Mouse (Mus musculus) heart, embryonic 10.5 days (tissue): Measurements from ENCODE around the gene Ncbp3. TPM values are rescaled to one million over a fixed set of nuclear protein-coding genes. Genes with fewer than 3 reads are reported as not detected.

Experiments used
- DNase-seq: peaks from one replicate; pipeline ENCODE4 v3.0.0-alpha.2; 2017; ENCODE audit warnings: low spot score
- H3K27ac ChIP-seq: fragments of 300-500 bp; sonication (generic); 2 replicates; pipeline ENCODE4 v1.5.1; 2016; ENCODE audit warnings: mild to moderate bottlenecking
- H3K27me3 ChIP-seq: fragments of 300-500 bp; sonication (generic); 2 replicates; pipeline ENCODE4 v1.6.1; 2016; ENCODE audit warnings: mild to moderate bottlenecking; ENCODE audit not compliant: poor library complexity, insufficient read depth, severe bottlenecking
- H3K36me3 ChIP-seq: fragments of 300-500 bp; sonication (generic); 2 replicates; pipeline ENCODE4 v1.6.1; 2016; ENCODE audit warnings: mild to moderate bottlenecking, moderate library complexity
- H3K4me1 ChIP-seq: fragments of 300-500 bp; sonication (generic); 2 replicates; pipeline ENCODE4 v1.6.1; 2016; ENCODE audit warnings: mild to moderate bottlenecking
- H3K4me3 ChIP-seq: fragments of 300-500 bp; sonication (generic); 2 replicates; pipeline ENCODE4 v1.5.1; 2016; ENCODE audit warnings: mild to moderate bottlenecking, moderate library complexity
- H3K9me3 ChIP-seq: fragments of 300-500 bp; sonication (generic); 2 replicates; pipeline ENCODE4 v1.6.1; 2016; ENCODE audit warnings: mild to moderate bottlenecking, moderate library complexity
- WGBS: fragments of 180-500 bp; shearing (Covaris S2); methylation state at CpG from one replicate; pipeline ENCODE4 v1.1.7; 2016; 5-methylcytosine and 5-hydroxymethylcytosine counted together
- polyA plus RNA-seq: library from polyadenylated mRNA; unstranded; fragments of >200 nt; fragmentation: Nextera tagmentation; extraction: Ambion mirVana; gene quantifications from 2 replicates; pipeline ENCODE4 v1.2.1, GENCODE M21; 2016

Gene Ncbp3
- polyA plus RNA-seq, 1 experiment from 2014 or later: 11.6 TPM

- 86% methylated on average over 6 of the region's 6 CpGs for WGBS
- Histone ChIP-seq H3K9me3 (no peaks in the 10 kb centered on the region), H3K4me1 (no peaks in the 10 kb centered on the region), H3K27me3 (no peaks in the 10 kb centered on the region), H3K36me3 (peaks cover 97% of the 10 kb centered on the region), H3K4me3 (no peak overlapping the region), H3K27ac (no peak overlapping the region)
- DNase-seq: no peak
Measured at GRCm38 (mm10) chr11:73077211-73077720, 29.7 kb downstream of the Ncbp3 start.

- DNase-seq: no peak
- no peaks in the 10 kb centered on the region for H3K9me3 ChIP-seq
- peaks cover 90% of the 10 kb centered on the region for H3K36me3 ChIP-seq
- no peaks in the 10 kb centered on the region for H3K4me1 ChIP-seq
- no peaks in the 10 kb centered on the region for H3K27me3 ChIP-seq
- no peak overlapping the region for H3K4me3 ChIP-seq
- H3K27ac ChIP-seq: no peak overlapping the region
- 91% methylated on average over 8 of the region's 8 CpGs for WGBS
Measured at GRCm38 (mm10) chr11:73078615-73079014, 31.0 kb downstream of the Ncbp3 start.

- Histone ChIP-seq H3K36me3 (peaks cover 78% of the 10 kb centered on the region), H3K4me3 (no peak overlapping the region), H3K9me3 (no peaks in the 10 kb centered on the region), H3K27me3 (no peaks in the 10 kb centered on the region), H3K4me1 (no peaks in the 10 kb centered on the region; the same call in 1 of the 2 replicates), H3K27ac (no peak overlapping the region)
- WGBS: 90% methylated on average over 3 of the region's 3 CpGs
- no peak for DNase-seq
Measured at GRCm38 (mm10) chr11:73080306-73080705, 32.7 kb downstream of the Ncbp3 start.

GRCm38 (mm10) chr11:73084303-73084702 is 36.7 kb downstream of the Ncbp3 start:
- Histone ChIP-seq H3K4me1 (peaks cover 27% of the 10 kb centered on the region), H3K27ac (0 out of 2 replicates have a peak overlapping the region, but pooled peaks have one; percentile 6), H3K27me3 (no peaks in the 10 kb centered on the region), H3K36me3 (peaks cover 40% of the 10 kb centered on the region), H3K4me3 (no peak overlapping the region), H3K9me3 (no peaks in the 10 kb centered on the region)
- whole genome bisulfite sequencing: 71% methylated on average over 6 of the region's 6 CpGs
- no peak for DNase-seq

- WGBS: 80% methylated on average over 10 of the region's 10 CpGs
Measured at GRCm38 (mm10) chr11:73084804-73085231, 37.2 kb downstream of the Ncbp3 start.

GRCm38 (mm10) chr11:73085391-73085790 is 37.8 kb downstream of the Ncbp3 start:
- peaks cover 30% of the 10 kb centered on the region for H3K36me3 ChIP-seq
- H3K27me3 ChIP-seq: no peaks in the 10 kb centered on the region
- H3K27ac ChIP-seq: peak overlapping the region; percentile 39; the same call in 1 of the 2 replicates
- no peak for DNase-seq
- WGBS: 55% methylated on average over 7 of the region's 7 CpGs
- no peaks in the 10 kb centered on the region for H3K9me3 ChIP-seq
- H3K4me1 ChIP-seq: peaks cover 27% of the 10 kb centered on the region
- H3K4me3 ChIP-seq: no peak overlapping the region

More at GRCm38 (mm10) chr11:73084804-73085231, 37.2 kb downstream of the Ncbp3 start:
- Histone ChIP-seq H3K36me3 (peaks cover 35% of the 10 kb centered on the region), H3K4me1 (peaks cover 27% of the 10 kb centered on the region), H3K27me3 (no peaks in the 10 kb centered on the region), H3K27ac (peak overlapping the region; percentile 39; the same call in 1 of the 2 replicates), H3K4me3 (no peak overlapping the region), H3K9me3 (no peaks in the 10 kb centered on the region)
- DNase-seq: no peak

GRCm38 (mm10) chr11:73087700-73088480 is 40.3 kb downstream of the Ncbp3 start:
- H3K4me3 ChIP-seq: no peak overlapping the region
- DNase-seq: no peak
- no peaks in the 10 kb centered on the region for H3K9me3 ChIP-seq
- H3K4me1 ChIP-seq: peaks cover 27% of the 10 kb centered on the region
- WGBS: 62% methylated on average over 6 of the region's 6 CpGs
- H3K27ac ChIP-seq: peak overlapping the region; percentile 60; the same call in 1 of the 2 replicates
- H3K36me3 ChIP-seq: peaks cover 7% of the 10 kb centered on the region
- no peaks in the 10 kb centered on the region for H3K27me3 ChIP-seq

- no peak within 1 kb of the TSS for H3K4me3 ChIP-seq
- DNase-seq: peak; percentile 56
- H3K9me3 ChIP-seq: no peaks in the 10 kb centered on the region
- H3K27me3 ChIP-seq: no peaks in the 10 kb centered on the region
- H3K4me1 ChIP-seq: peaks cover 27% of the 10 kb centered on the region
- H3K27ac ChIP-seq: no peak within 1 kb of the TSS
- H3K36me3 ChIP-seq: no peaks in the 10 kb centered on the region
- WGBS: 79% methylated on average over 4 of the region's 4 CpGs
Measured at GRCm38 (mm10) chr11:73090283-73090682, 42.7 kb downstream of the Ncbp3 start, which contains the start of gene Itgae. Gene Itgae, plus strand, starts transcription at chr11:73090583.

- Histone ChIP-seq H3K9me3 (no peaks in the 10 kb centered on the region), H3K27me3 (no peaks in the 10 kb centered on the region), H3K36me3 (no peaks in the 10 kb centered on the region), H3K27ac (no peak overlapping the region), H3K4me1 (peaks cover 27% of the 10 kb centered on the region), H3K4me3 (no peak overlapping the region)
- DNase-seq: peak; percentile 65
- 77% methylated on average over 2 of the region's 2 CpGs for WGBS
Measured at GRCm38 (mm10) chr11:73090826-73091225, 43.2 kb downstream of the Ncbp3 start.

- 75% methylated on average over 4 of the region's 4 CpGs for WGBS
- no peak overlapping the region for H3K4me3 ChIP-seq
- no peak overlapping the region for H3K27ac ChIP-seq
- H3K27me3 ChIP-seq: no peaks in the 10 kb centered on the region
- no peaks in the 10 kb centered on the region for H3K9me3 ChIP-seq
- peaks cover 18% of the 10 kb centered on the region for H3K4me1 ChIP-seq
- peak; percentile 68 for DNase-seq
- no peaks in the 10 kb centered on the region for H3K36me3 ChIP-seq
Measured at GRCm38 (mm10) chr11:73092057-73092456, 44.5 kb downstream of the Ncbp3 start.

- Histone ChIP-seq H3K27ac (no peak overlapping the region), H3K36me3 (no peaks in the 10 kb centered on the region), H3K4me3 (no peak overlapping the region), H3K4me1 (peaks cover 10% of the 10 kb centered on the region), H3K27me3 (no peaks in the 10 kb centered on the region), H3K9me3 (no peaks in the 10 kb centered on the region)
- WGBS: 74% methylated on average over 7 of the region's 7 CpGs
- DNase-seq: no peak
Measured at GRCm38 (mm10) chr11:73092877-73093276, 45.3 kb downstream of the Ncbp3 start.

GRCm38 (mm10) chr11:73094231-73094995 is 46.8 kb downstream of the Ncbp3 start:
- no peaks in the 10 kb centered on the region for H3K27me3 ChIP-seq
- peak; percentile 50 for DNase-seq
- no peaks in the 10 kb centered on the region for H3K9me3 ChIP-seq
- H3K4me3 ChIP-seq: no peak overlapping the region
- H3K4me1 ChIP-seq: no peaks in the 10 kb centered on the region
- WGBS: 67% methylated on average over 11 of the region's 11 CpGs
- no peaks in the 10 kb centered on the region for H3K36me3 ChIP-seq
- no peak overlapping the region for H3K27ac ChIP-seq

GRCm38 (mm10) chr11:73098860-73099259 is 51.3 kb downstream of the Ncbp3 start:
- 70% methylated on average over 5 of the region's 5 CpGs for WGBS
- H3K9me3 ChIP-seq: no peaks in the 10 kb centered on the region

More at GRCm38 (mm10) chr11:73098860-73099259, 51.3 kb downstream of the Ncbp3 start:
- no peaks in the 10 kb centered on the region for H3K36me3 ChIP-seq
- DNase-seq: no peak
- H3K4me1 ChIP-seq: no peaks in the 10 kb centered on the region
- no peaks in the 10 kb centered on the region for H3K27me3 ChIP-seq
- H3K27ac ChIP-seq: no peak overlapping the region
- no peak overlapping the region for H3K4me3 ChIP-seq
